Mouse (Mus musculus): ENCODE measurements around the gene Cnnm1. TPM values are rescaled to one million over a fixed set of nuclear protein-coding genes. Genes with fewer than 3 reads are reported as not detected.
A peak's percentile ranks its signal among the peaks of the same experiment; 100 is the strongest.

Cnnm1 gene
- polyA plus RNA-seq, 1 experiment from 2014 or later, result 0.37 TPM

DNA sequence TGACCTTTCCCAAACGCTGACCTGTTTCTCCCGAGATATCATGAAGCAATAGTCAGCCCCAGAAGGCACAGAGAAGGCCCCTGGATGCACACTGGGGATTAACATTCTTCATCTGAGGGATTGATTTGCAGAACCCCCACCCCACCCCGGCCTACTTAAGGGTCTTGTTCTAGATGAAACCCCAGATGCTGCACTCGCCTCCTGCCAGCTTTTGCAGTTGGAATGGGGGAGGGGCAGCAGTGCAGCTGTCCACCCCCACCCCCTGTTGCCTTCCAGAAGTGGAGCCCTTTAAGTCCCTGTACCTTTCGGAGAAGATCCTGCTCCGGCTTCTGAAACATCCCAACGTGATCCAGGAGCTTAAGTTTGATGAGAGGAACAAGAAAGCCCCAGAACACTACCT, 29.1 kb downstream of the Cnnm1 start:
- DNase-seq (ENCODE audit: low spot score), result no peak
- WGBS, result 59% methylated on average over 7 of the region's 7 CpGs
- no peaks in the 10 kb centered on the region for H3K27me3 ChIP-seq (ENCODE audit: control insufficient read depth, insufficient read depth, low read length)
- H3K4me1 ChIP-seq (replicated peaks; ENCODE audit: control insufficient read depth, insufficient read depth, low read length), result no peaks in the 10 kb centered on the region
- no peaks in the 10 kb centered on the region for H3K36me3 ChIP-seq (ENCODE audit: control insufficient read depth, insufficient read depth, low read length)
- H3K27ac ChIP-seq (ENCODE audit: low read depth, low read length), result no peak overlapping the region
- ATAC-seq (replicated peaks; ENCODE audit: low FRiP score), result no peak
- no peak overlapping the region for H3K4me2 ChIP-seq (ENCODE audit: low read depth, low read length, severe bottlenecking)
- no peak overlapping the region for H3K9ac ChIP-seq (ENCODE audit: low read length)
- H3K9me3 ChIP-seq (ENCODE audit: control insufficient read depth, low read length), result no peaks in the 10 kb centered on the region
- no peak overlapping the region for H3K4me3 ChIP-seq (ENCODE audit: low read depth, low read length)

DNA sequence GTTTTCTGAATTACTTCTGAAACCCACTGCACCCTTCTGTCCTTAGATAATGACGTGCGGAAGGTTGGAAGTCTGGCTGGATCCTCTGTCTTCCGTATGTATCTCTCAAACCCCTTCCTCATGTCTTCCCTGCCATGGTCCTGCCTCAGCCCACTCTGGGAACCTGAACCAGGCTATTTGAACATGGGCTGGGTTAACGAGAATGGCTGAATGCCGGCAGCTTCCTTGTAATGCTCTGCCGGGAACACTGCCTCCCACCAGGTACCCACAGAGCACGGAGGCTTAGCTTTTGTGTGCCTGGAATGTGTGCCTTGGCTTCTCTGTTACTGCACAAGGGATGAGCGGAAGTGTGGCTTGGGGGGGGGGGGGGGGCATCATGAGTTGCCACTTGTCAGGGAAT, 32.1 kb downstream of the Cnnm1 start:
- Histone ChIP-seq H3K9ac (ENCODE audit: low read length) (no peak overlapping the region), H3K4me3 (ENCODE audit: low read depth, low read length) (no peak overlapping the region), H3K4me2 (ENCODE audit: low read depth, low read length, severe bottlenecking) (no peak overlapping the region), H3K27me3 (ENCODE audit: control insufficient read depth, insufficient read depth, low read length) (no peaks in the 10 kb centered on the region), H3K36me3 (ENCODE audit: control insufficient read depth, insufficient read depth, low read length) (no peaks in the 10 kb centered on the region), H3K4me1 (replicated peaks; ENCODE audit: control insufficient read depth, insufficient read depth, low read length) (no peaks in the 10 kb centered on the region), H3K27ac (ENCODE audit: low read depth, low read length) (no peak overlapping the region), H3K9me3 (ENCODE audit: control insufficient read depth, low read length) (no peaks in the 10 kb centered on the region)
- no peak for ATAC-seq (replicated peaks; ENCODE audit: low FRiP score)
- DNase-seq (ENCODE audit: low spot score), result no peak
- WGBS, result 61% methylated on average over 8 of the region's 8 CpGs

- WGBS, result 90% methylated on average over 7 of the region's 7 CpGs
- no peak for ATAC-seq (replicated peaks; ENCODE audit: low FRiP score)
These were observed 32.5 kb downstream of the Cnnm1 start for GRCm38 (mm10) chr19:43472781-43473180.

GRCm38 (mm10) chr19:43475642-43476041, 35.4 kb downstream of the Cnnm1 start:
- Histone ChIP-seq H3K9ac (ENCODE audit: low read length) (no peak overlapping the region), H3K9me3 (ENCODE audit: control insufficient read depth, low read length) (no peaks in the 10 kb centered on the region), H3K4me3 (ENCODE audit: low read depth, low read length) (no peak overlapping the region), H3K4me1 (replicated peaks; ENCODE audit: control insufficient read depth, insufficient read depth, low read length) (no peaks in the 10 kb centered on the region), H3K27me3 (ENCODE audit: control insufficient read depth, insufficient read depth, low read length) (no peaks in the 10 kb centered on the region), H3K36me3 (ENCODE audit: control insufficient read depth, insufficient read depth, low read length) (no peaks in the 10 kb centered on the region), H3K4me2 (ENCODE audit: low read depth, low read length, severe bottlenecking) (no peak overlapping the region), H3K27ac (ENCODE audit: low read depth, low read length) (no peak overlapping the region)
- WGBS, result 68% methylated on average over 2 of the region's 2 CpGs
- DNase-seq (ENCODE audit: low spot score), result no peak
- ATAC-seq (replicated peaks; ENCODE audit: low FRiP score), result no peak

More at GRCm38 (mm10) chr19:43472781-43473180, 32.5 kb downstream of the Cnnm1 start:
- Histone ChIP-seq H3K4me1 (replicated peaks; ENCODE audit: control insufficient read depth, insufficient read depth, low read length) (no peaks in the 10 kb centered on the region), H3K9me3 (ENCODE audit: control insufficient read depth, low read length) (no peaks in the 10 kb centered on the region), H3K27me3 (ENCODE audit: control insufficient read depth, insufficient read depth, low read length) (no peaks in the 10 kb centered on the region), H3K9ac (ENCODE audit: low read length) (no peak overlapping the region), H3K27ac (ENCODE audit: low read depth, low read length) (no peak overlapping the region), H3K4me2 (ENCODE audit: low read depth, low read length, severe bottlenecking) (no peak overlapping the region), H3K36me3 (ENCODE audit: control insufficient read depth, insufficient read depth, low read length) (no peaks in the 10 kb centered on the region), H3K4me3 (ENCODE audit: low read depth, low read length) (no peak overlapping the region)
- DNase-seq (ENCODE audit: low spot score), result no peak

- Histone ChIP-seq H3K27me3 (ENCODE audit: control insufficient read depth, insufficient read depth, low read length) (no peaks in the 10 kb centered on the region), H3K4me1 (replicated peaks; ENCODE audit: control insufficient read depth, insufficient read depth, low read length) (no peaks in the 10 kb centered on the region), H3K4me3 (ENCODE audit: low read depth, low read length) (no peak overlapping the region), H3K27ac (ENCODE audit: low read depth, low read length) (no peak overlapping the region), H3K4me2 (ENCODE audit: low read depth, low read length, severe bottlenecking) (no peak overlapping the region), H3K36me3 (ENCODE audit: control insufficient read depth, insufficient read depth, low read length) (no peaks in the 10 kb centered on the region), H3K9ac (ENCODE audit: low read length) (no peak overlapping the region), H3K9me3 (ENCODE audit: control insufficient read depth, low read length) (no peaks in the 10 kb centered on the region)
- 79% methylated on average over 7 of the region's 7 CpGs for WGBS
- DNase-seq (ENCODE audit: low spot score) (no peak), ATAC-seq (replicated peaks; ENCODE audit: low FRiP score) (no peak)
These were observed 35.8 kb downstream of the Cnnm1 start for GRCm38 (mm10) chr19:43476063-43476462.

DNA sequence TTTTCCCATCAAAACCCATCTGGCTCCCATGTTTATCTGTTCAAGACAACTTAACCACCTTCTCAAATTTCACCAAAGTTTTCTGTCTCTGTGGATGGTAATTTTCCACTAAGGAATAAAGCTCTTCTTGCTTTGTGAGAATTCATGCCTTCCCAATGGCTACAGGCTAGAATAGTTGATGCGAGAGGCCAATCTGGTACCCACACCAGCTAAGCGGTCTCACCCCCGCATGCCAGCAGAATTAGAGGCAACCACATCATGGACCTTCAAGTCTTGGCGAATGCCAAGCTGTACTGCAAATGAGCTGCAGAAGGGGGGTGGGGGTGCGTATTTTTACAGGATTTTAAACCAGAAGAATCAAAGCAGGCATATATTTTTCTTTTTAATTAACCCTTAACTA, 37.2 kb downstream of the Cnnm1 start:
- 91% methylated on average over 5 of the region's 5 CpGs for WGBS
- DNase-seq (ENCODE audit: low spot score) (no peak), ATAC-seq (replicated peaks; ENCODE audit: low FRiP score) (no peak)
- Histone ChIP-seq H3K27me3 (ENCODE audit: control insufficient read depth, insufficient read depth, low read length) (no peaks in the 10 kb centered on the region), H3K4me3 (ENCODE audit: low read depth, low read length) (no peak overlapping the region), H3K9me3 (ENCODE audit: control insufficient read depth, low read length) (no peaks in the 10 kb centered on the region), H3K9ac (ENCODE audit: low read length) (no peak overlapping the region), H3K36me3 (ENCODE audit: control insufficient read depth, insufficient read depth, low read length) (no peaks in the 10 kb centered on the region), H3K4me2 (ENCODE audit: low read depth, low read length, severe bottlenecking) (no peak overlapping the region), H3K4me1 (replicated peaks; ENCODE audit: control insufficient read depth, insufficient read depth, low read length) (no peaks in the 10 kb centered on the region), H3K27ac (ENCODE audit: low read depth, low read length) (no peak overlapping the region)

- H3K9ac ChIP-seq (ENCODE audit: low read length), result no peak overlapping the region
- H3K4me2 ChIP-seq (ENCODE audit: low read depth, low read length, severe bottlenecking), result no peak overlapping the region
- 24% methylated on average over 5 of the region's 5 CpGs for WGBS
- no peak overlapping the region for H3K4me3 ChIP-seq (ENCODE audit: low read depth, low read length)
- no peak overlapping the region for H3K27ac ChIP-seq (ENCODE audit: low read depth, low read length)
- H3K9me3 ChIP-seq (ENCODE audit: control insufficient read depth, low read length), result no peaks in the 10 kb centered on the region
- H3K4me1 ChIP-seq (replicated peaks; ENCODE audit: control insufficient read depth, insufficient read depth, low read length), result no peaks in the 10 kb centered on the region
- no peaks in the 10 kb centered on the region for H3K36me3 ChIP-seq (ENCODE audit: control insufficient read depth, insufficient read depth, low read length)
- H3K27me3 ChIP-seq (ENCODE audit: control insufficient read depth, insufficient read depth, low read length), result no peaks in the 10 kb centered on the region
- ATAC-seq (replicated peaks; ENCODE audit: low FRiP score), result no peak
- DNase-seq (ENCODE audit: low spot score), result peak; percentile 79
These were observed 38.7 kb downstream of the Cnnm1 start for GRCm38 (mm10) chr19:43478891-43479290.

- no peak overlapping the region for H3K9ac ChIP-seq (ENCODE audit: low read length)
- no peaks in the 10 kb centered on the region for H3K9me3 ChIP-seq (ENCODE audit: control insufficient read depth, low read length)
- WGBS, result 88% methylated on average over 5 of the region's 5 CpGs
- DNase-seq (ENCODE audit: low spot score) (no peak), ATAC-seq (replicated peaks; ENCODE audit: low FRiP score) (no peak)
- no peak overlapping the region for H3K4me3 ChIP-seq (ENCODE audit: low read depth, low read length)
- no peaks in the 10 kb centered on the region for H3K4me1 ChIP-seq (replicated peaks; ENCODE audit: control insufficient read depth, insufficient read depth, low read length)
- H3K4me2 ChIP-seq (ENCODE audit: low read depth, low read length, severe bottlenecking), result no peak overlapping the region
- no peak overlapping the region for H3K27ac ChIP-seq (ENCODE audit: low read depth, low read length)
- no peaks in the 10 kb centered on the region for H3K36me3 ChIP-seq (ENCODE audit: control insufficient read depth, insufficient read depth, low read length)
- no peaks in the 10 kb centered on the region for H3K27me3 ChIP-seq (ENCODE audit: control insufficient read depth, insufficient read depth, low read length)
These were observed 39.2 kb downstream of the Cnnm1 start for GRCm38 (mm10) chr19:43479431-43479830.

DNA sequence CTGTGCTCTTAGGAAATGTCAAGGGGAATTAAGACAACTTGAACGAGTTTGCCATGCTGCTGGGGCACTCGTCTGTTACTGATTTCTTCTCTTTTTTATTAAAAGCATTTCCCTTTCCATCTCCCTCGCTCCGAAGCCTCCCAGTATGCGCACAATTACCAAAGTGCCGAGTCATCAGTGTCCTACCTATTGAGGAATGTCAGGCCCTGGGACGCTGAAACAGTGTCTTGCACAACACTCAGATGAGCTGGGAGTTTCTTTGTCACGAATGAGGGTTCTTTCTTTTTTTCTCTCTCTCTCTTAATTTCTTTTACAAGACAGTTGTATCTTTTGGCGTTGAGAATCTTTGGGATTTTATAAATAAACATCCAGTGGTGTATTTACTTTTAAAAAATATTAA, 40.3 kb downstream of the Cnnm1 start:
- Histone ChIP-seq H3K27ac (ENCODE audit: low read depth, low read length) (no peak overlapping the region), H3K27me3 (ENCODE audit: control insufficient read depth, insufficient read depth, low read length) (no peaks in the 10 kb centered on the region), H3K36me3 (ENCODE audit: control insufficient read depth, insufficient read depth, low read length) (no peaks in the 10 kb centered on the region), H3K4me2 (ENCODE audit: low read depth, low read length, severe bottlenecking) (no peak overlapping the region), H3K4me3 (ENCODE audit: low read depth, low read length) (no peak overlapping the region), H3K9ac (ENCODE audit: low read length) (no peak overlapping the region), H3K4me1 (replicated peaks; ENCODE audit: control insufficient read depth, insufficient read depth, low read length) (no peaks in the 10 kb centered on the region), H3K9me3 (ENCODE audit: control insufficient read depth, low read length) (no peaks in the 10 kb centered on the region)
- ATAC-seq (replicated peaks; ENCODE audit: low FRiP score) (no peak), DNase-seq (ENCODE audit: low spot score) (no peak)
- 64% methylated on average over 9 of the region's 9 CpGs for WGBS
